Mouse (Mus musculus) intestine, embryonic 15.5 days (tissue): ENCODE measurements around the gene Cacna1d. TPM values are rescaled to one million over a fixed set of nuclear protein-coding genes. Genes with fewer than 3 reads are reported as not detected.

Source experiments
- ATAC-seq: fragments of 200-750 bp; cut with Nextera tagmentation; 2 replicates; pipeline ENCODE4 v1.8.0; 2017; ENCODE audit warnings: moderate TSS enrichment, moderate library complexity
- H3K27ac ChIP-seq: fragments of 300-500 bp; sonication (generic); 2 replicates; pipeline ENCODE4 v1.5.1; 2015; ENCODE audit warnings: mild to moderate bottlenecking, inconsistent platforms
- H3K27me3 ChIP-seq: fragments of 300-500 bp; sonication (generic); replicated peaks from 2 replicates; pipeline ENCODE4 v1.6.1; 2015; ENCODE audit warnings: inconsistent platforms
- H3K36me3 ChIP-seq: fragments of 300-500 bp; sonication (generic); 2 replicates; pipeline ENCODE4 v1.6.1; 2015; ENCODE audit warnings: inconsistent platforms
- H3K4me1 ChIP-seq: fragments of 300-500 bp; sonication (generic); replicated peaks from 2 replicates; pipeline ENCODE4 v1.6.1; 2015; ENCODE audit warnings: inconsistent platforms
- H3K4me2 ChIP-seq: fragments of 300-500 bp; sonication (generic); replicated peaks from 2 replicates; pipeline ENCODE4 v1.6.1; 2015; ENCODE audit warnings: mild to moderate bottlenecking, inconsistent platforms
- H3K4me3 ChIP-seq: fragments of 300-500 bp; sonication (generic); replicated peaks from 2 replicates; pipeline ENCODE4 v1.5.1; 2015; ENCODE audit warnings: inconsistent platforms
- H3K9ac ChIP-seq: fragments of 300-500 bp; sonication (generic); 2 replicates; pipeline ENCODE4 v1.6.1; 2015; ENCODE audit warnings: inconsistent platforms
- H3K9me3 ChIP-seq: fragments of 300-500 bp; sonication (generic); 2 replicates; pipeline ENCODE4 v1.6.1; 2016; ENCODE audit warnings: inconsistent platforms
- WGBS: fragments of 180-500 bp; shearing (Covaris S2); methylation state at CpG from one replicate; pipeline ENCODE4 v1.1.7; 2015; 5-methylcytosine and 5-hydroxymethylcytosine counted together
- polyA plus RNA-seq: library from polyadenylated mRNA; unstranded; fragments of >200 nt; fragmentation: Nextera tagmentation; extraction: Ambion mirVana; gene quantifications from 2 replicates; pipeline ENCODE4 v1.2.1, GENCODE M21; 2015

Cacna1d gene
- polyA plus RNA-seq, 1 experiment from 2014 or later = 3.5 TPM

- ATAC-seq = peak; percentile 79
- Histone ChIP-seq H3K4me2 (no peak overlapping the region), H3K27ac (no peak overlapping the region), H3K27me3 (no peaks in the 10 kb centered on the region), H3K36me3 (no peaks in the 10 kb centered on the region), H3K9me3 (no peaks in the 10 kb centered on the region), H3K9ac (no peak overlapping the region), H3K4me3 (no peak overlapping the region), H3K4me1 (0 out of 2 replicates have a peak, but pooled peaks cover 8% of the 10 kb centered on the region)
- WGBS = 8% methylated on average over 8 of the region's 8 CpGs
These were observed 354.3 kb downstream of the Cacna1d start for GRCm38 (mm10) chr14:30136965-30137364.

GRCm38 (mm10) chr14:30135351-30135750, 355.9 kb downstream of the Cacna1d start:
- 93% methylated on average over 10 of the region's 10 CpGs for WGBS
- Histone ChIP-seq H3K36me3 (no peaks in the 10 kb centered on the region), H3K9me3 (no peaks in the 10 kb centered on the region), H3K4me2 (no peak overlapping the region), H3K9ac (no peak overlapping the region), H3K27me3 (no peaks in the 10 kb centered on the region), H3K4me1 (0 out of 2 replicates have a peak, but pooled peaks cover 8% of the 10 kb centered on the region), H3K4me3 (no peak overlapping the region), H3K27ac (no peak overlapping the region)
- ATAC-seq = no peak

- no peak overlapping the region for H3K4me2 ChIP-seq
- H3K9me3 ChIP-seq = no peaks in the 10 kb centered on the region
- 55% methylated on average over 3 of the region's 3 CpGs for WGBS
- 0 out of 2 replicates have a peak, but pooled peaks cover 8% of the 10 kb centered on the region for H3K4me1 ChIP-seq
- no peak overlapping the region for H3K27ac ChIP-seq
- H3K4me3 ChIP-seq = no peak overlapping the region
- H3K27me3 ChIP-seq = no peaks in the 10 kb centered on the region
- no peaks in the 10 kb centered on the region for H3K36me3 ChIP-seq
- H3K9ac ChIP-seq = no peak overlapping the region
- ATAC-seq = no peak
These were observed 357.6 kb downstream of the Cacna1d start for GRCm38 (mm10) chr14:30133684-30134083.

- H3K4me2 ChIP-seq = no peak overlapping the region
- no peak overlapping the region for H3K4me3 ChIP-seq
- H3K4me1 ChIP-seq = no peaks in the 10 kb centered on the region
- no peaks in the 10 kb centered on the region for H3K9me3 ChIP-seq
- H3K9ac ChIP-seq = no peak overlapping the region
- H3K27ac ChIP-seq = no peak overlapping the region
- ATAC-seq = no peak
- H3K27me3 ChIP-seq = no peaks in the 10 kb centered on the region
- WGBS = 34% methylated on average over 3 of the region's 3 CpGs
- no peaks in the 10 kb centered on the region for H3K36me3 ChIP-seq
These were observed 360.0 kb downstream of the Cacna1d start for GRCm38 (mm10) chr14:30131256-30131655.

GRCm38 (mm10) chr14:30130092-30130491, 361.2 kb downstream of the Cacna1d start:
- Histone ChIP-seq H3K27me3 (no peaks in the 10 kb centered on the region), H3K9ac (no peak overlapping the region), H3K4me2 (no peak overlapping the region), H3K36me3 (no peaks in the 10 kb centered on the region), H3K4me3 (no peak overlapping the region), H3K27ac (no peak overlapping the region), H3K4me1 (no peaks in the 10 kb centered on the region), H3K9me3 (no peaks in the 10 kb centered on the region)
- ATAC-seq = no peak
- 96% methylated on average over 9 of the region's 9 CpGs for WGBS

GRCm38 (mm10) chr14:30129378-30129777, 361.9 kb downstream of the Cacna1d start:
- WGBS = 35% methylated on average over 9 of the region's 9 CpGs
- ATAC-seq = no peak

GRCm38 (mm10) chr14:30124951-30125690, 366.1 kb downstream of the Cacna1d start:
- H3K36me3 ChIP-seq = no peaks in the 10 kb centered on the region
- H3K9me3 ChIP-seq = no peaks in the 10 kb centered on the region
- H3K4me3 ChIP-seq = no peak overlapping the region
- H3K4me1 ChIP-seq = no peaks in the 10 kb centered on the region
- H3K9ac ChIP-seq = no peak overlapping the region
- no peaks in the 10 kb centered on the region for H3K27me3 ChIP-seq
- no peak for ATAC-seq
- no peak overlapping the region for H3K27ac ChIP-seq
- H3K4me2 ChIP-seq = no peak overlapping the region; the same call in 1 of the 2 replicates
- 59% methylated on average over 20 of the region's 20 CpGs for WGBS

More at GRCm38 (mm10) chr14:30129378-30129777, 361.9 kb downstream of the Cacna1d start:
- Histone ChIP-seq H3K36me3 (no peaks in the 10 kb centered on the region), H3K27me3 (no peaks in the 10 kb centered on the region), H3K9me3 (no peaks in the 10 kb centered on the region), H3K4me3 (no peak overlapping the region), H3K4me2 (no peak overlapping the region), H3K4me1 (no peaks in the 10 kb centered on the region), H3K27ac (no peak overlapping the region), H3K9ac (no peak overlapping the region)

- 52% methylated on average over 5 of the region's 5 CpGs for WGBS
- no peaks in the 10 kb centered on the region for H3K36me3 ChIP-seq
- no peak overlapping the region for H3K9ac ChIP-seq
- no peak overlapping the region for H3K4me3 ChIP-seq
- no peak overlapping the region for H3K4me2 ChIP-seq
- no peak for ATAC-seq
- no peaks in the 10 kb centered on the region for H3K9me3 ChIP-seq
- no peaks in the 10 kb centered on the region for H3K27me3 ChIP-seq
- no peak overlapping the region for H3K27ac ChIP-seq
- no peaks in the 10 kb centered on the region for H3K4me1 ChIP-seq
These were observed 371.2 kb downstream of the Cacna1d start for GRCm38 (mm10) chr14:30120023-30120422.

GRCm38 (mm10) chr14:30113392-30114108, 377.7 kb downstream of the Cacna1d start:
- WGBS = 38% methylated on average over 9 of the region's 9 CpGs
- peak; percentile 36; the same call in 1 of the 2 replicates for ATAC-seq
- H3K4me3 ChIP-seq = no peak overlapping the region
- H3K4me2 ChIP-seq = no peak overlapping the region
- H3K9me3 ChIP-seq = no peaks in the 10 kb centered on the region
- no peak overlapping the region for H3K27ac ChIP-seq
- no peak overlapping the region for H3K9ac ChIP-seq
- no peaks in the 10 kb centered on the region for H3K4me1 ChIP-seq
- H3K36me3 ChIP-seq = no peaks in the 10 kb centered on the region
- no peaks in the 10 kb centered on the region for H3K27me3 ChIP-seq

GRCm38 (mm10) chr14:30109079-30109478, 382.2 kb downstream of the Cacna1d start:
- Histone ChIP-seq H3K27me3 (no peaks in the 10 kb centered on the region), H3K36me3 (no peaks in the 10 kb centered on the region), H3K27ac (no peak overlapping the region), H3K4me3 (no peak overlapping the region), H3K4me1 (0 out of 2 replicates have a peak, but pooled peaks cover 2% of the 10 kb centered on the region), H3K9ac (no peak overlapping the region), H3K9me3 (no peaks in the 10 kb centered on the region), H3K4me2 (no peak overlapping the region)
- 47% methylated on average over 2 of the region's 2 CpGs for WGBS
- no peak for ATAC-seq

GRCm38 (mm10) chr14:30106550-30106949, 384.7 kb downstream of the Cacna1d start:
- 89% methylated on average over 4 of the region's 4 CpGs for WGBS
- no peak overlapping the region for H3K4me2 ChIP-seq
- no peaks in the 10 kb centered on the region for H3K9me3 ChIP-seq

GRCm38 (mm10) chr14:30105551-30105950, 385.7 kb downstream of the Cacna1d start:
- Histone ChIP-seq H3K9ac (no peak overlapping the region), H3K4me2 (no peak overlapping the region), H3K27me3 (no peaks in the 10 kb centered on the region), H3K27ac (no peak overlapping the region), H3K4me1 (0 out of 2 replicates have a peak, but pooled peaks cover 2% of the 10 kb centered on the region), H3K36me3 (no peaks in the 10 kb centered on the region), H3K9me3 (no peaks in the 10 kb centered on the region), H3K4me3 (no peak overlapping the region)
- no peak for ATAC-seq
- 61% methylated on average over 6 of the region's 6 CpGs for WGBS

More at GRCm38 (mm10) chr14:30106550-30106949, 384.7 kb downstream of the Cacna1d start:
- Histone ChIP-seq H3K9ac (no peak overlapping the region), H3K27ac (no peak overlapping the region), H3K36me3 (no peaks in the 10 kb centered on the region), H3K27me3 (no peaks in the 10 kb centered on the region), H3K4me3 (no peak overlapping the region), H3K4me1 (0 out of 2 replicates have a peak, but pooled peaks cover 2% of the 10 kb centered on the region)
- no peak for ATAC-seq
